Mouse (Mus musculus): ENCODE data around the gene Nucb1.

GRCm38 (mm10) chr7:45539095-45539494, 28.9 kb upstream of the Nucb1 start:
- no peak for TF ChIP-seq POLR2A (IDR thresholded peaks at IDR 0.05; ENCODE audit: borderline replicate concordance, extremely low read depth, insufficient read depth, insufficient read length, poor library complexity, severe bottlenecking)
- no peak for TF ChIP-seq CTCF (IDR thresholded peaks at IDR 0.05; ENCODE audit: borderline replicate concordance, extremely low read depth, insufficient read depth, insufficient read length)

Measured in brain, embryonic 14.5 days (tissue).